Mouse (Mus musculus) bone marrow macrophage, adult 2 months (primary cell): ENCODE measurements around the gene Slamf8. TPM values are rescaled to one million over a fixed set of nuclear protein-coding genes. Genes with fewer than 3 reads are reported as not detected.

Source experiments
- H3K27ac ChIP-seq: 2 replicates; pipeline ENCODE4 v1.5.1; 2012; ENCODE audit warnings: low read depth, low read length; ENCODE audit not compliant: insufficient read depth
- H3K4me1 ChIP-seq: 2 replicates; pipeline ENCODE4 v1.6.1; 2012; ENCODE audit warnings: low read length; ENCODE audit not compliant: control insufficient read depth, insufficient read depth
- H3K4me3 ChIP-seq: 2 replicates; pipeline ENCODE4 v1.5.1; 2012; ENCODE audit warnings: mild to moderate bottlenecking, low read length, moderate library complexity; ENCODE audit not compliant: insufficient read depth
- CTCF ChIP-seq: IDR thresholded peaks from 2 replicates; pipeline ENCODE4 v1.5.1; 2012; ENCODE audit warnings: low read depth, mild to moderate bottlenecking, low read length, moderate library complexity
- POLR2A ChIP-seq: IDR thresholded peaks from 2 replicates; pipeline ENCODE4 v1.6.1; 2012; ENCODE audit warnings: mild to moderate bottlenecking, low read depth, low read length, borderline replicate concordance
- polyA plus RNA-seq: library from polyadenylated mRNA; stranded (reverse); fragments of >200 nt; gene quantifications from 2 replicates; pipeline ENCODE4 v1.2.4, GENCODE M21; 2012; ENCODE audit not compliant: missing spikeins, insufficient read depth, insufficient read length

Gene Slamf8
- polyA plus RNA-seq, 1 experiment = 4.0 TPM

GRCm38 (mm10) chr1:172563465-172563828 lies 26.9 kb downstream of the Slamf8 start:
- TF ChIP-seq POLR2A (no peak), CTCF (no peak)
- Histone ChIP-seq H3K4me1 (peaks cover 38% of the 10 kb centered on the region), H3K27ac (no peak overlapping the region), H3K4me3 (peak overlapping the region; percentile 73)

- TF ChIP-seq CTCF (peak; percentile 55), POLR2A (no peak)
- peaks cover 37% of the 10 kb centered on the region for H3K4me1 ChIP-seq
- H3K4me3 ChIP-seq = peak overlapping the region; percentile 73
- no peak overlapping the region for H3K27ac ChIP-seq
These were observed 27.5 kb downstream of the Slamf8 start for GRCm38 (mm10) chr1:172562641-172563464.

- H3K4me1 ChIP-seq = peaks cover 44% of the 10 kb centered on the region
- H3K4me3 ChIP-seq = no peak within 1 kb of the TSS
- TF ChIP-seq CTCF = no peak
- no peak for TF ChIP-seq POLR2A
- no peak within 1 kb of the TSS for H3K27ac ChIP-seq
These were observed 34.7 kb downstream of the Slamf8 start, which contains the start of gene Vsig8 for GRCm38 (mm10) chr1:172555638-172556037. Vsig8 (plus strand) TSS chr1:172555938.

- Histone ChIP-seq H3K4me1 (peaks cover 52% of the 10 kb centered on the region), H3K4me3 (no peak overlapping the region), H3K27ac (peak overlapping the region; percentile 61)
- TF ChIP-seq POLR2A (no peak), CTCF (no peak)
These were observed 37.7 kb downstream of the Slamf8 start for GRCm38 (mm10) chr1:172552623-172553022.

GRCm38 (mm10) chr1:172551009-172551408 lies 39.4 kb downstream of the Slamf8 start:
- H3K27ac ChIP-seq = no peak overlapping the region
- H3K4me1 ChIP-seq = peaks cover 64% of the 10 kb centered on the region
- TF ChIP-seq POLR2A = no peak
- no peak for TF ChIP-seq CTCF
- no peak overlapping the region for H3K4me3 ChIP-seq

GRCm38 (mm10) chr1:172550551-172550951 lies 39.8 kb downstream of the Slamf8 start:
- H3K4me3 ChIP-seq = peak overlapping the region; percentile 89
- TF ChIP-seq POLR2A (no peak), CTCF (no peak)
- peak overlapping the region; percentile 44 for H3K27ac ChIP-seq
- H3K4me1 ChIP-seq = peaks cover 65% of the 10 kb centered on the region

- Histone ChIP-seq H3K4me3 (peak overlapping the region; percentile 89), H3K27ac (peak overlapping the region; percentile 44; the same call in 1 of the 2 replicates), H3K4me1 (peaks cover 59% of the 10 kb centered on the region)
- TF ChIP-seq POLR2A = no peak
- no peak for TF ChIP-seq CTCF
These were observed 40.7 kb downstream of the Slamf8 start for GRCm38 (mm10) chr1:172549717-172550116.

- H3K4me3 ChIP-seq = peak overlapping the region; percentile 89
- H3K27ac ChIP-seq = no peak overlapping the region
- no peak for TF ChIP-seq CTCF
- no peak for TF ChIP-seq POLR2A
- peaks cover 59% of the 10 kb centered on the region for H3K4me1 ChIP-seq
These were observed 41.1 kb downstream of the Slamf8 start for GRCm38 (mm10) chr1:172549314-172549713.

GRCm38 (mm10) chr1:172548501-172548900 lies 41.9 kb downstream of the Slamf8 start:
- TF ChIP-seq CTCF (no peak), POLR2A (no peak)
- Histone ChIP-seq H3K4me3 (no peak overlapping the region), H3K27ac (no peak overlapping the region), H3K4me1 (peaks cover 53% of the 10 kb centered on the region)

GRCm38 (mm10) chr1:172546062-172546461 lies 44.3 kb downstream of the Slamf8 start:
- peak overlapping the region; percentile 23 for H3K27ac ChIP-seq
- no peak overlapping the region for H3K4me3 ChIP-seq
- no peak for TF ChIP-seq CTCF
- no peak for TF ChIP-seq POLR2A
- peaks cover 32% of the 10 kb centered on the region for H3K4me1 ChIP-seq
